Mouse (Mus musculus): Measurements from ENCODE around the gene Tmem87a. TPM values are rescaled to one million over a fixed set of nuclear protein-coding genes. Genes with fewer than 3 reads are reported as not detected.

Gene Tmem87a
- polyA plus RNA-seq (2012; rRNA removed) (3.4 and 5.7 TPM in 2 replicates), polyA plus RNA-seq (2014; fragmentation: Nextera tagmentation; extraction: Ambion mirVana) (3.7 and 5.4 TPM in 2 replicates)

DNA sequence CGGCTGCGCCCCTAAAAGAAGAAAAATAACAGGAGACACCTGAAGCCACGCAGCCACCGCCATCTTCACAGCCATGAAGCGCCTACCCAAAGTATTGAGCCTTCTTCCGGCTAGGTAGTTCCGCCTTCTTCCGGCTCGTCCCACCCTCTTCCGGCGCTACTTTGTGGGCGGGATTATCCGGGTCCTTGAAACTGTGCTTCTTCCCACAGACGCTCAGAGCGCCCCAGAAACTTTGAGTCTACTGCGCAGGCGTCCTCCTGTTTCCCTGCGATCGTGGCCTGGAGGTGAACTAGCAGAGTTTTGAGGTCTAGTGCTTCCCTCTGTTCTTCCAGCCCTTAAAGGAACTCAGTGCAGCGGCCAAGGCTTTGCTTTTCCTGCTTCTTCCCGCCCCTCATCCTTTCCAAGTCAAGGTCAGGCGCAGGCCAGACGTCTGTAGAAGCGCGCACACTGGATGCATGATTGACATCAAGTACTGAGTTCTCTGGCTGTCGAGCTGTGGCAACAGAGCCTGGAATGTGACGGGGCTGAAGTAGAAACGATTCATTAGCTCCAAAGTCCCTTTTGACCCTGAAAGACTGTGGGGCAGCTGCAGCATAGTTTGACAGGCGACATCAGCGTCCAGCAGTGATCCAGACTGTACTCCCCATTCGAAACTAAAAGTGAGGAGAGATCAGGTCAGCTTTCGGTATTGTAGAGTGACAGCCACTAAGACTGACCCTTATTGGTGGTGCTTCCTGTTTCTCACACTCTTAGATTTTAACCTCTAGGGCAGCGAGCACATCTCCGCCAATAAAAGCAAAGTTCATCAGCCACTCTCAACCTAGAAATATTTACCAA, at the start of gene Tmem87a:
Tmem87a (minus strand) TSS at position 128 of the 837 bp plus-strand sequence.
- Histone ChIP-seq H3K4me2 (ENCODE audit: low read depth) (peak within 1 kb of the TSS; percentile 99), H3K27me3 (ENCODE audit: control insufficient read depth, insufficient read depth, low read length) (no peaks in the 10 kb centered on the region), H3K36me3 (replicated peaks; ENCODE audit: control insufficient read depth, insufficient read depth, low read depth) (no peaks in the 10 kb centered on the region; the same call in 1 of the 2 replicates), H3K4me1 (replicated peaks; ENCODE audit: control insufficient read depth in 2 of 2, insufficient read depth in 2 of 2, low read length in 1 of 2) (peaks cover 13 to 18% of the 10 kb centered on the region in 2 experiments), H3K27ac (peak within 1 kb of the TSS; percentile 89), H3K9ac (replicated peaks) (peak within 1 kb of the TSS; percentile 79), H3K9me3 (ENCODE audit: control insufficient read depth, low read length) (no peaks in the 10 kb centered on the region), H3K4me3 (ENCODE audit: insufficient read depth in 1 of 2, low read depth in 2 of 2, low read length in 2 of 2) (peak within 1 kb of the TSS; percentile 98)
- DNase-seq (ENCODE audit: low read depth in 3 of 3, low spot score in 3 of 3) = peak; percentile 93 to 96 (median 94)
- TF ChIP-seq EP300 (IDR thresholded peaks at IDR 0.05; ENCODE audit: low read depth) (no peak), CTCF (IDR thresholded peaks at IDR 0.05; ENCODE audit: low read depth) (no peak)
- ATAC-seq (ENCODE audit: insufficient read depth) = peak; percentile 99
- under 1% methylated on average over 34 of the region's 34 CpGs for WGBS (ENCODE audit: insufficient replicate concordance)

DNA sequence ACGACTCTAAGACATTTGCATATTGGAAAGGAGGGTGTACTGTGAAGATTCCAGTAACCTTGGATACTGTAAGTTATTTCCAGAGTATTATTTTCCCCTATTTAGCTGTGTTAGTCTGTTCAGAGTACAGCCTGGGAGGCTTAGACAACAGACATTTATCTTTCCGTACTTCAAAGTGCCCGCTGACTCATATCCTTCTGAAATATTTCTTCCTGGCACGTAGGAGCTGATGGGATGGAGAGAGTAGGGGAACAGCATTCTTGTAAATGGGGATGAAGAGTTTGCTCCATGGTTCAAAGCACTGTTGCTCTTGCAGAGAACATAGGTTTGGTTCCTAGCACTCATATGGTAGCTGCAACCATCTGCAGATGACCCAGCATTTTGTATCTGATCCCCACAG, 48.7 kb upstream of the Tmem87a start:
- Histone ChIP-seq H3K4me1 (replicated peaks; ENCODE audit: control insufficient read depth in 2 of 2, insufficient read depth in 2 of 2, low read length in 1 of 2) (no peaks in the 10 kb centered on the region), H3K27me3 (ENCODE audit: control insufficient read depth, insufficient read depth, low read length) (no peaks in the 10 kb centered on the region), H3K4me2 (ENCODE audit: low read depth) (no peak overlapping the region), H3K9me3 (ENCODE audit: control insufficient read depth, low read length) (no peaks in the 10 kb centered on the region), H3K36me3 (replicated peaks; ENCODE audit: control insufficient read depth, insufficient read depth, low read depth) (no peaks in the 10 kb centered on the region), H3K9ac (replicated peaks) (no peak overlapping the region), H3K27ac (no peak overlapping the region), H3K4me3 (ENCODE audit: insufficient read depth in 1 of 2, low read depth in 2 of 2, low read length in 2 of 2) (no peak overlapping the region)
- no peak for DNase-seq (ENCODE audit: low read depth in 3 of 3, low spot score in 3 of 3)
- TF ChIP-seq CTCF (IDR thresholded peaks at IDR 0.05; ENCODE audit: low read depth) (no peak), EP300 (IDR thresholded peaks at IDR 0.05; ENCODE audit: low read depth) (no peak)
- 72% methylated on average over 4 of the region's 4 CpGs for WGBS (ENCODE audit: insufficient replicate concordance)
- no peak for ATAC-seq (ENCODE audit: insufficient read depth)

DNA sequence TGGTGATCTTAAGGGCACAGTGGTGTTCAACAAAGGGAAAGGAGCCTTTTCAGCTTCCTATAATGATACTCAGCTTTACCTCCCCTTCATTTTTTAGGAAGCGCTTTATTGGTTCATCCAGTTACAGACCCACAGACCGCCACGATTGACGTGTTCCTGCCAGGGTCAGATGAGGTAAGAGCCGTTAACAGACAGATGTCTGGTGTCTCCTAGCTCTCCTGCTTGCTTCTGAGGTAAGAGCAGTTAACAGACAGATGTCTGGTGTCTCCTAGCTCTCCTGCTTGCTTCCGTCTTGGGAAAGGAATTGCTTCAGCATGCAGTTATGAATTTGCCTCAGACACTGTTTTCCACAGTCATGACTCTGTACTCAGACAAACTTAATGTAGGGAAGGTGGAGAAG, 46.8 kb upstream of the Tmem87a start:
- 57% methylated on average over 6 of the region's 6 CpGs for WGBS (ENCODE audit: insufficient replicate concordance)
- ATAC-seq (ENCODE audit: insufficient read depth) (no peak), DNase-seq (ENCODE audit: low read depth in 3 of 3, low spot score in 3 of 3) (no peak)
- H3K4me1 ChIP-seq (replicated peaks; ENCODE audit: control insufficient read depth in 2 of 2, insufficient read depth in 2 of 2, low read length in 1 of 2) = peaks cover 12% of the 10 kb centered on the region in 2 experiments
- no peak overlapping the region for H3K4me2 ChIP-seq (ENCODE audit: low read depth)
- H3K9me3 ChIP-seq (ENCODE audit: control insufficient read depth, low read length) = no peaks in the 10 kb centered on the region
- no peaks in the 10 kb centered on the region for H3K36me3 ChIP-seq (replicated peaks; ENCODE audit: control insufficient read depth, insufficient read depth, low read depth)
- no peak overlapping the region for H3K4me3 ChIP-seq (ENCODE audit: insufficient read depth in 1 of 2, low read depth in 2 of 2, low read length in 2 of 2)
- TF ChIP-seq EP300 (IDR thresholded peaks at IDR 0.05; ENCODE audit: low read depth) = no peak
- TF ChIP-seq CTCF (IDR thresholded peaks at IDR 0.05; ENCODE audit: low read depth) = no peak
- no peaks in the 10 kb centered on the region for H3K27me3 ChIP-seq (ENCODE audit: control insufficient read depth, insufficient read depth, low read length)
- H3K27ac ChIP-seq = no peak overlapping the region
- no peak overlapping the region for H3K9ac ChIP-seq (replicated peaks)

DNA sequence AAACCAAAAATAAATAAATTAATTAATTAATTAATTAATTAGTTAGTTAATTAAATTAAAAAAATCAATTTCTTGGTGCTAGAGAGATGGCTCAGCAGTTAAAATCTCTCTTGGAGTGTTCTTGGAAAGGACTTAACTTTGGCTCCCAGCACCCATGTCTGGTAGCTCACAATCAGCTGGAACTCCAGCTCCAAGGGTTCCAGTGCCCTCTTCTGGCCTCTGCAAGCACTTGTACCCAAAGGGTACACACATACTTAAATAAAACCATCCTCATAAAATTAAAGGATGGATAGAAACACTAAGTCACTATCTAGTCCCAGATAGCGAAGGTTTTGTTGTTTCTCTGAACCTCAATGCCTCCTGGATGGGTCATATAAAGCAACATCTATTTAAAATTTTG, 43.4 kb upstream of the Tmem87a start:
- Histone ChIP-seq H3K36me3 (replicated peaks; ENCODE audit: control insufficient read depth, insufficient read depth, low read depth) (no peaks in the 10 kb centered on the region), H3K9me3 (ENCODE audit: control insufficient read depth, low read length) (no peaks in the 10 kb centered on the region), H3K27me3 (ENCODE audit: control insufficient read depth, insufficient read depth, low read length) (no peaks in the 10 kb centered on the region), H3K4me2 (ENCODE audit: low read depth) (no peak overlapping the region), H3K27ac (no peak overlapping the region), H3K4me3 (ENCODE audit: insufficient read depth in 1 of 2, low read depth in 2 of 2, low read length in 2 of 2) (no peak overlapping the region), H3K4me1 (replicated peaks; ENCODE audit: control insufficient read depth in 2 of 2, insufficient read depth in 2 of 2, low read length in 1 of 2) (peaks cover 13 to 14% of the 10 kb centered on the region in 2 experiments), H3K9ac (replicated peaks) (no peak overlapping the region)
- DNase-seq (ENCODE audit: low read depth in 3 of 3, low spot score in 3 of 3) (no peak), ATAC-seq (ENCODE audit: insufficient read depth) (no peak)
- WGBS (ENCODE audit: insufficient replicate concordance) = 68% methylated on average over 1 of the region's 1 CpGs
- TF ChIP-seq EP300 (IDR thresholded peaks at IDR 0.05; ENCODE audit: low read depth) = no peak
- TF ChIP-seq CTCF (IDR thresholded peaks at IDR 0.05; ENCODE audit: low read depth) = peak; percentile 55

DNA sequence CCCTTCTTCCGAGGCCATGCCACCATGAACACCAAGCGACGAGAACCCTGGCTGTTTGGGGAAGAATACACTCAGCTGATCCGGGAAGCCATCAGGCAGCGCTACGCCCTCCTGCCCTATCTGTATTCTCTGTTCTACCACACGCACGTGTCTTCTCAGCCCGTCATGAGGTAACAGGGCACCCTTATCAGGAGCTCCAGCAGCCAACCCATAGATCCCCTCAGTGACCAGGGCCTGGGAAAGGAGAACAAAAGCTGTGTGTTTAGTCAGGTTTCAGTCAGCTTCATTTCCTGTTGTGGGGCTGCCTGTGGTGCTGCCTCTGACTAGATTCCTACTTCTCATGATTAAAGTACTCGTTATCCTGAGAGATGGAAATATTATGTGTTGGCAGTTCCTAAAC, 42.5 kb upstream of the Tmem87a start:
- TF ChIP-seq CTCF (IDR thresholded peaks at IDR 0.05; ENCODE audit: low read depth) (no peak), EP300 (IDR thresholded peaks at IDR 0.05; ENCODE audit: low read depth) (peak; percentile 47; the same call in 1 of the 2 replicates)
- Histone ChIP-seq H3K9ac (replicated peaks) (peak overlapping the region; percentile 15), H3K27ac (peak overlapping the region; percentile 43), H3K4me2 (ENCODE audit: low read depth) (peak overlapping the region; percentile 38), H3K36me3 (replicated peaks; ENCODE audit: control insufficient read depth, insufficient read depth, low read depth) (no peaks in the 10 kb centered on the region), H3K4me3 (ENCODE audit: insufficient read depth in 1 of 2, low read depth in 2 of 2, low read length in 2 of 2) (no peak overlapping the region), H3K4me1 (replicated peaks; ENCODE audit: control insufficient read depth in 2 of 2, insufficient read depth in 2 of 2, low read length in 1 of 2) (peaks cover 13 to 14% of the 10 kb centered on the region in 2 experiments), H3K27me3 (ENCODE audit: control insufficient read depth, insufficient read depth, low read length) (no peaks in the 10 kb centered on the region), H3K9me3 (ENCODE audit: control insufficient read depth, low read length) (no peaks in the 10 kb centered on the region)
- ATAC-seq (ENCODE audit: insufficient read depth) (peak; percentile 99), DNase-seq (ENCODE audit: low read depth in 3 of 3, low spot score in 3 of 3) (peak in 1 of 3 experiments; percentile 56)
- whole genome bisulfite sequencing (ENCODE audit: insufficient replicate concordance) = 11% methylated on average over 10 of the region's 10 CpGs

Data from liver, embryonic 14.5 days (tissue).